In the genomic region with DNA sequence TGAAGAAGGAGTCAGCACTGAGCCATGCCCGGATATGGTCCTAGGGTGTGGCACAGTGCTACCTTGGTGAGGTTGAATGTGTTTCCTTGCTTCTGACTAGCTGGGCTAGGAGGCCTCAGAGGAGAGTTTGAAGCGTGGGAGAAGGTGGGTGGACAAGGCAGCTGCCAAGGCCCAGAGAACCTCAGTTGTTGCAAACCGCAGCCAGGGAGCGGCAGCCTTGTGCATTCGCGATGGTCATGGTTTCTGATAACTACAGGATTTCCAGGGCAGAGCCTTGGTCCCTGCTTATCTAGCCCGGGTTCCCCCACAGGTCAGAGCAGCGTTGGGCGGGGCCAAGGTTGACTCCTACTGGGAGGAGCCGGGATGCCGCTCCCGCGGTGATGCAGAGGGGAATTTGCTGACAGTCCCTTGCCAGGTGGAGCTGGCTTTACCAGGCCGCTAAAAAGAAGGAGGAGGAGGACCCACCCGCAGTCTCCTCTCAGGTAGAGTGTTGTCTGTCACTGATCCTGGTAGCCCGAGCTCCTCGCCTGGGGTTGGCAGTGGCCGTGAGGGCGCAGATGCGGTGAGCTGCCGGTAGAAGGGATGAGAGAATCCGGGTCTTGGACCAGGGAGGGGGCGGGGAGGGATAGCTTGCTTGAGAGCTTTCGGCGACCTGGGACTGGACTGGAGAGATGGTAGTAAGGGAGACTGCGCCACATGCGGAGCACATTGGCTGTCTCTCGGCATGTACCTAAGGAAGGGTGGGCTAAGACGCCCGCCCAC, we compare ENCODE assay signal across 8 mouse cellular contexts. TPM values are rescaled to one million over a fixed set of nuclear protein-coding genes. Genes with fewer than 3 reads are reported as not detected.
DNase-seq lines count a peak whose midpoint lies in the region; ATAC-seq lines count a peak whose summit lies in the region.

No protein-coding gene starts in this region.

- H3K9me3 ChIP-seq in hindbrain, embryonic 15.5 days = no peaks in the 10 kb centered on the region
- no peaks in the 10 kb centered on the region for H3K9me3 ChIP-seq in limb, embryonic 13.5 days

- no peaks in the 10 kb centered on the region for H3K36me3 ChIP-seq in hindbrain, embryonic 15.5 days
- no peaks in the 10 kb centered on the region for H3K36me3 ChIP-seq in limb, embryonic 13.5 days

- peak overlapping the region; percentile 59 for H3K4me3 ChIP-seq in hindbrain, embryonic 15.5 days
- peak overlapping the region; percentile 19 for H3K4me3 ChIP-seq in limb, embryonic 13.5 days

- WGBS in hindbrain, embryonic 15.5 days = 3% methylated on average over 30 of the region's 30 CpGs
- WGBS in limb, embryonic 13.5 days = 3% methylated on average over 30 of the region's 30 CpGs

- H3K9ac ChIP-seq in hindbrain, embryonic 15.5 days = peak overlapping the region; percentile 76
- 0 out of 2 replicates have a peak overlapping the region, but pooled peaks have one; percentile 13 for H3K9ac ChIP-seq in limb, embryonic 13.5 days

- 0 out of 2 replicates have a peak, but pooled peaks have one; percentile 40 for ATAC-seq in erythroblast, adult 5-6 weeks (replicated peaks; ENCODE audit: low FRiP score, poor library complexity, severe bottlenecking)
- ATAC-seq in hindbrain, embryonic 15.5 days (ENCODE audit: low FRiP score, low read depth) = peak; percentile 82
- ATAC-seq in limb, embryonic 13.5 days (ENCODE audit: low FRiP score, low read depth) = no peak

- H3K4me1 ChIP-seq in hindbrain, embryonic 15.5 days (replicated peaks) = peaks cover 23% of the 10 kb centered on the region
- H3K4me1 ChIP-seq in limb, embryonic 13.5 days = peaks cover 10% of the 10 kb centered on the region; the same call in 1 of the 2 replicates

- H3K27ac ChIP-seq in hindbrain, embryonic 15.5 days (replicated peaks) = peak overlapping the region; percentile 90
- H3K27ac ChIP-seq in limb, embryonic 13.5 days = no peak overlapping the region

- H3K4me2 ChIP-seq in hindbrain, embryonic 15.5 days = peak overlapping the region; percentile 74
- H3K4me2 ChIP-seq in limb, embryonic 13.5 days (replicated peaks) = peak overlapping the region; percentile 53

- peak; percentile 34 to 61 for DNase-seq in adrenal gland, adult (ENCODE audit: inconsistent age in 2 of 2, low spot score in 1 of 2)
- no peak for DNase-seq in adrenal gland, postnatal 4 days (ENCODE audit: low spot score in 2 of 2)
- DNase-seq in brain, adult 2 months (ENCODE audit: low read depth, low spot score) = peak; percentile 93
- peak; percentile 80 to 82 for DNase-seq in right cerebral cortex, adult 2 months (ENCODE audit: low spot score in 2 of 2)
- DNase-seq in spleen, postnatal 10 days (ENCODE audit: low spot score in 2 of 2) = no peak

- no peaks in the 10 kb centered on the region for H3K27me3 ChIP-seq in hindbrain, embryonic 15.5 days
- peaks cover 62% of the 10 kb centered on the region for H3K27me3 ChIP-seq in limb, embryonic 13.5 days

RNA-seq across cellular contexts. Expression of gene Tmem63c, which starts 5.2 kb away (rescaled TPM):
- 1 to 10 TPM; 2.5 TPM for total RNA-seq in adrenal gland, postnatal 4 days (2021)
- not detected in 2 replicates for total RNA-seq in erythroblast, adult 5-6 weeks (2015; ENCODE audit: low replicate concordance)
- total RNA-seq in erythroblast, adult 5-6 weeks (2017; ENCODE audit: low replicate concordance) = not detected in 2 replicates
- polyA plus RNA-seq in hindbrain, embryonic 15.5 days (2015; fragmentation: Nextera tagmentation; extraction: Ambion mirVana) = 10.3 and 11.1 TPM in 2 replicates
- 0.05 and 0.08 TPM in 2 replicates for polyA plus RNA-seq in limb, embryonic 13.5 days (2015; fragmentation: Nextera tagmentation; extraction: Ambion mirVana)

RNA-seq across cellular contexts. Expression of gene Zdhhc22, which starts 36.1 kb away (rescaled TPM):
- 1 to 10 TPM; 1.1 to 1.7 TPM for total RNA-seq in adrenal gland, postnatal 4 days (2021)
- total RNA-seq in erythroblast, adult 5-6 weeks (2015; ENCODE audit: low replicate concordance) = not detected in 2 replicates
- total RNA-seq in erythroblast, adult 5-6 weeks (2017; ENCODE audit: low replicate concordance) = 0.43 TPM in 1 of 2 replicates, not detected in the other
- polyA plus RNA-seq in hindbrain, embryonic 15.5 days (2015; fragmentation: Nextera tagmentation; extraction: Ambion mirVana) = 21.8 and 22.0 TPM in 2 replicates
- polyA plus RNA-seq in limb, embryonic 13.5 days (2015; fragmentation: Nextera tagmentation; extraction: Ambion mirVana) = not detected in 2 replicates

Comparison
In these comparisons a context has a peak if more than half of its experiments do, and no peak if none do; other contexts are left out.
1. DNase-seq: peak in adrenal gland, adult (2 of 2), brain, adult 2 months (single experiment) and right cerebral cortex, adult 2 months (2 of 2); none in adrenal gland, postnatal 4 days (0 of 2) and spleen, postnatal 10 days (0 of 2).